Mouse (Mus musculus): Measurements from ENCODE around the gene Dnase1l1. TPM values are rescaled to one million over a fixed set of nuclear protein-coding genes. Genes with fewer than 3 reads are reported as not detected.

Dnase1l1 gene
- 14.7 TPM for polyA plus RNA-seq (2014; fragmentation: Illumina TruSeq; extraction: RNeasy Lipid Tissue Mini Kit (QIAGEN cat#74804))

DNA sequence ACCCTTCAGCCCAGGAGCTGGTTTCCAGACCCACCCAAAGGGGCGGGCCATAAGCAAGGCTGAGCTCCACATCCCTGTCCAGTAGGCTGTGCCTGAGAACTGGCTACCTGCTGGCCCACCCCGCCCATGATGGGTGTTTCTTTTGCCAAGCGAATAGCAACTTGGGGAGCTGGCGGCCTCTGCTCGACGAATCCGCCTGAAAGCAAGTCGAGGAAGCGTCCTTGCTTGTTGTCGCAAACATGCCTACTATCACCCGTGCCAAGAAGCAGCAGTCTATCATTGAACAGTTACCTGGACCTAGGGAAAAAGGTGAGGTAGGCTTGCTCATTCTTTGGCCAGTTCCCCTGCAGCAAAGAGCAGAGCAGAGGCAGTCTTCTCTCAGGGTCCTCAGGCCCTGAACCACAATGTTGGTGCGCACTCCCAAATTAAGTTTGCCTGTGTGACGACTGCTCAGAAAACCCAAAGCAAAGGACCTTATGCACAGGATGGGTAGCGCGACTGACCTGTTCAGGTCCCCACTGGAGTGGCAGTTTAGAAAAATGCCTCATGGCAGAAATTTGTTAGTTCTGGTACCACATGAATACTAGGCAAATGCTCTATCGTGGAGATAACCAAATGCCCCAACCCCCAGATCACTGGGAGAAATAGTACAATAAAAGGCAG is at the start of gene Dnase1l1, which contains the start of gene Taz:
Dnase1l1 (minus strand) TSS at position 606 of the 663 bp plus-strand sequence.
Taz (plus strand) TSS at position 181 of the 663 bp plus-strand sequence.

DNA sequence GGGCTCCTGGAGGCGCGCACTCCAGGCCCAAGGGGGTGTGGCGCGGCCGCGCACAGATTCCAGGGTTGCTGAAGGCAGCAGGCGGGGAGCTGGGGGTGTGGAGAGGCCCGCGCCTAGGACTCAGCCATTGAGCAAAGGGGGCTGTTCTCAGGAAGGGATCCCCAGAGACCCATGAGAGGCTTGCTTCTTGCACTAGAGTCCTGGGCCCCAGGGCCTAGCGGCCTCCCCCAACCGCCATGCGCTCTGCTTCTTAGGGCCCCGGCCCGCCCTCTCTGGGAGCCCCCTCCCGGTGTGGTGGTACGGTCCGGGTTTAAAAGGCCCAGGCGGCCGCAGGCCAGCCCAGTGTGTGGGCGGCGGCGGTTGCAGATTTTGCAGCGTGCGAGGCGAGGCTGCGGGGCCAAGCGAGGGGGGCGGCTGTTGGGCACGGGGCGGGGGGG is 46.6 kb upstream of the Dnase1l1 start, which contains the start of gene Plxna3:
Plxna3 (plus strand) TSS at position 342 of the 437 bp plus-strand sequence.

DNA sequence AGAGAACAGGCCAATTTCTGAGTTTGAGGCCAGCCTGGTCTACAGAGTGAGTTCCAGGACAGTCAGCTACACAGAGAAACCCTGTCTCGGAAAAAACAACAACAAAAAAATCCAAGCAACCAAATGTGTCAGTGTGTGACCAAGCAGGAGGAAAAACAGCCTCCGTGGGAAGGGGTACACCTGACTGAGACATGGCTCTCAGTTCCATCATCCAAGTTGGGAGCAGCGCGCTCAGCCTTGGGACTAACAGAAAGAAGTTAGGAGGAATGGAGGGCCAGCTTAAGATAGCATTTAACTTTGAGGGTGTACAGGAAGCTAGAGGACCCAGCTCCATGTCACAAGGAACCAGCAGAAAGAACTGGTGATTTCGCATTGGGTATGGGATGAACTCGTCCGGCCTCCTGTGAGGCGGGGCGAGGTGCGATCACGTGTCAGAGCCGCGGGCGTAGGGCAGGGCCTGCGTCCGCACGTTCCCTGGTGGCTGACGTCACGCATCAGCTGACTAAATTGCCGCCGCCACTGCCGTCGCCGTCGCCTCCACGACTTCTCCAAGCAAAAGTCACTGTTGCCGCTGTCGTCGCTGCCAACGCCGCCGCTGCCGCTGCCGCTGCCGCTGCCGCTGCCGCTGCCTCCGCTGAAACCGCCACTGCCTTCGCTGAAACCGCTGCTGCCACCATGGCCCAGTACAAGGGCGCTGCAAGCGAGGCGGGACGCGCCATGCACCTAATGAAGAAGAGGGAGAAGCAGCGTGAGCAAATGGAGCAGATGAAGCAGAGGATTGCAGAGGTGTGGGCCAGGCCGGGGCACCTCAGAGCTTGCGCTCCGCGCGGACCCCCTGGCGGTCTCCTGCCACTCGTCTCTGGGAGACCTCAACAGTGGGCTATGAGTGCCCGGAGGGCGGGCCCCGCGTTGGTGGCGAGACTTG is 30.7 kb upstream of the Dnase1l1 start, which contains the start of gene Fam50a:
Fam50a (plus strand) TSS at position 494 of the 925 bp plus-strand sequence.

DNA sequence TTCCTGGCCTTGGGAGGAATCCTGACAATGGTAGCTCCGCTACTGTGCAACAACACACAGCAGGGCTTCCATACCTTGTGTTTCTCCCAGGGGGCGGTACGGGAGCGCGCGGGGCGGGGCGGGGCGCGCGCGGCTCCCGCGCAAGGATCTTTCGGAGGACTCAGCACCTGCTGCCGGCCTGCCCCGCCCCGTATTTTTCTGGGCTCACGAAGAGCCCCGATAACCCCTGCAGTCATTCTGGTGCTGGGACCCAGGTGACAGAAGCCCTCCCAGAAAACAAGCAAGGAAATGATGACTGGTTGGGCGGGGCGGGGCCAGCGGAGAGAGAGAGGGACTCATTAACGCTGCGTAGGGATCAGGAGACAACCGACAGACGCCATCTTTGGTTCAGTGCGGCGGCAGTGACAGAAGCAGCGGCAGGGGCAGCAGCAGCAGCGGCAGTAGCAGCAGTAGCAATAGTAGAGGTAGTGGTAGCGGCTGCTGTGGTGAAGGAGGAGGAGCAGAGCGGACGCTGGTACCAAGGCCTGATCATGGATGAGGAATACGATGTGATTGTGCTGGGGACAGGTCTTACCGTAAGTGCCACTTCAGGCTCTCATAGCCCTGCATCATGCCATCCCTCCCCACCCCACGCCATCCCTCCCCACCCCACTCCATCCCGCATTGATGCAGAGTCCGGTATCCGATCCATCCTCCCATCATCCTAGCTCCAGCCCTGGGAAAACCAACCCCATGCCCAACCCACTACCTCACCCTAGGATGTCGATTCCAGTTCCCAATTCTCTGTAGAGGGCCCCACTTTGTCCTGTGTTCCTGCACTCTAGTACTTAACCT is 22.9 kb upstream of the Dnase1l1 start, which contains the start of gene Gdi1:
Gdi1 (plus strand) TSS at position 132 of the 834 bp plus-strand sequence.

GRCm38 (mm10) chrX:74296538-74297448 is 14.7 kb upstream of the Dnase1l1 start, which contains the start of gene Atp6ap1:
TSS of gene Atp6ap1 (plus strand) at chrX:74297097.

DNA sequence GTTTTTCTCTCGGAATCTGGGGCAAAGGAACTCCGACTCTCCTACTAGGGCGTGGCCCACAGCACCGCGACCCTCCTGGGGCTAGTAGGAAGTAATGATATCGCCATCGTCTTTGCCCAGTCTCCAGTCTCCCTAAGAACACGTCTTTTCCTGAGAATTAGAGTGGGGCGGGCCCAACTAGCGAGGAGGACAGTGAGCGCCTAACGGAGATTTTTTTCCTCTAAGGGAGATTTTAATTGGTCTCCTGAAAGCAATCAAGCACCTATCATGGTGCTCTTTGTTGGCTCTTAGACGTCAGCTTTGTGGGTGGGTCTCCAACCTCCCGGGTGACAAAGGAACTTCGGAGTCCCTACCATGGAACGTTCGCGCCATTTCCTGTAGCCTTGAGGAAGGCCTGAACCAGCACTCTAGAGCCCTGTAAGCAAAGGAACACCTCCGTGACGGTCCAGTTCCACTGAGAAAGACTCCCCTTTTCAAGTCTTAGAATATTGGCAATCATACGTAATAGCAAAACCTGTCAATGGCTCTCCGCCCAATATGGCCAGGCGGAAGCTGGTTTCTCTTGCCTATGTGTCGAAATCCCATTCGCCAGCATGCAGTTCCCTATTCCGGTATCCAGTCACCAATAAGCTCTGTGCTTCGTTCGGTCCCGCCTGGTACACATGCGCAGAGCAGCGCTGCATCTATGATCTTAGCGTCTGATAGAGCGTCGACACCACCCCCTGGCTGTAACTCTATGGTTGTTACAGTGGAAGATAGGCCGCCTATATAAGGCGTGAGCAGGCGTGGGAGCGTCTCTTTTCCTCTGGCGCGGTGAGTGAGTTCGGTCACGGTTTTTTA is 11.9 kb downstream of the Dnase1l1 start, which contains the start of gene Rpl10:
Rpl10 (plus strand) TSS at position 751 of the 840 bp plus-strand sequence.

GRCm38 (mm10) chrX:74254153-74254887 is 27.8 kb downstream of the Dnase1l1 start, which contains the start of gene Emd:
TSS of gene Emd (plus strand) at chrX:74254687.

DNA sequence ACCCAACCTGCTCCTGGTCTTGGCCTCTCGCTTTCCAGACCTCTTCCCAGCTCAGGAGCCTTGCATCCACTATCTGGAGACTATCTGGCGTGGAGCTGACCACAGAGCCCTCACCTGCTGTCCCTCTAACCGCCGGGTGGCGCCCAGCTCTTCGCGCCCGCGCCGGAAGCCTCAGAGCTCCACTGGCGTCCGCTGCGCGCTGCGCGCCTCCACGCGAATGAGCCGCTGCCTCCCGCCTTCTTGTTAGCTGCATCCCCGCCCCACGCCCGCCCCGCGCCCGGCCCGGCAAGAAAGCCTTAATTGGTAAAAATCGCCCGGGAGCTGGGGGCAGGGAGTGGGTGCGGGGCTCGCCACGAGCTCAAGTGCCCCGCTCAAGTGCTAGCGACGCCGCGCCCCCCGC is 32.5 kb downstream of the Dnase1l1 start, which contains the start of gene Flna:
Flna (minus strand) TSS at position 206 of the 400 bp plus-strand sequence.

Other genes with a start within 250 kb of the Dnase1l1 start
- gene Opn1mw, start 154.9 kb downstream of the Dnase1l1 start, polyA plus RNA-seq (2014; fragmentation: Illumina TruSeq; extraction: RNeasy Lipid Tissue Mini Kit (QIAGEN cat#74804)) = not detected
- gene Mecp2, start 147.0 kb downstream of the Dnase1l1 start, polyA plus RNA-seq (2014; fragmentation: Illumina TruSeq; extraction: RNeasy Lipid Tissue Mini Kit (QIAGEN cat#74804)) = 39.6 TPM
- gene Tex28, start 114.5 kb downstream of the Dnase1l1 start, polyA plus RNA-seq (2014; fragmentation: Illumina TruSeq; extraction: RNeasy Lipid Tissue Mini Kit (QIAGEN cat#74804)) = not detected
- gene Tktl1, start 105.1 kb downstream of the Dnase1l1 start, polyA plus RNA-seq (2014; fragmentation: Illumina TruSeq; extraction: RNeasy Lipid Tissue Mini Kit (QIAGEN cat#74804)) = 0.17 TPM
- 89.3 TPM for gene Flna, start 32.5 kb downstream of the Dnase1l1 start, polyA plus RNA-seq (2014; fragmentation: Illumina TruSeq; extraction: RNeasy Lipid Tissue Mini Kit (QIAGEN cat#74804))
- 140 TPM for gene Emd, start 27.6 kb downstream of the Dnase1l1 start, polyA plus RNA-seq (2014; fragmentation: Illumina TruSeq; extraction: RNeasy Lipid Tissue Mini Kit (QIAGEN cat#74804))
- gene Rpl10, start 11.5 kb downstream of the Dnase1l1 start, polyA plus RNA-seq (2014; fragmentation: Illumina TruSeq; extraction: RNeasy Lipid Tissue Mini Kit (QIAGEN cat#74804)) = 1,805 TPM
- gene Taz, start 425 bp downstream of the Dnase1l1 start, polyA plus RNA-seq (2014; fragmentation: Illumina TruSeq; extraction: RNeasy Lipid Tissue Mini Kit (QIAGEN cat#74804)) = 21.2 TPM
- gene Atp6ap1, start 14.8 kb upstream of the Dnase1l1 start, polyA plus RNA-seq (2014; fragmentation: Illumina TruSeq; extraction: RNeasy Lipid Tissue Mini Kit (QIAGEN cat#74804)) = 172 TPM
- 102 TPM for gene Gdi1, start 22.7 kb upstream of the Dnase1l1 start, polyA plus RNA-seq (2014; fragmentation: Illumina TruSeq; extraction: RNeasy Lipid Tissue Mini Kit (QIAGEN cat#74804))
- gene Fam50a, start 30.7 kb upstream of the Dnase1l1 start, polyA plus RNA-seq (2014; fragmentation: Illumina TruSeq; extraction: RNeasy Lipid Tissue Mini Kit (QIAGEN cat#74804)) = 17.0 TPM
- 1.8 TPM for gene Plxna3, start 46.7 kb upstream of the Dnase1l1 start, polyA plus RNA-seq (2014; fragmentation: Illumina TruSeq; extraction: RNeasy Lipid Tissue Mini Kit (QIAGEN cat#74804))
- gene Lage3, start 71.3 kb upstream of the Dnase1l1 start, polyA plus RNA-seq (2014; fragmentation: Illumina TruSeq; extraction: RNeasy Lipid Tissue Mini Kit (QIAGEN cat#74804)) = 13.9 TPM
- gene Ubl4a, start 90.9 kb upstream of the Dnase1l1 start, polyA plus RNA-seq (2014; fragmentation: Illumina TruSeq; extraction: RNeasy Lipid Tissue Mini Kit (QIAGEN cat#74804)) = 44.0 TPM
- 11.3 TPM for gene Slc10a3, start 91.0 kb upstream of the Dnase1l1 start, polyA plus RNA-seq (2014; fragmentation: Illumina TruSeq; extraction: RNeasy Lipid Tissue Mini Kit (QIAGEN cat#74804))
- 9.9 TPM for gene Fam3a, start 110.9 kb upstream of the Dnase1l1 start, polyA plus RNA-seq (2014; fragmentation: Illumina TruSeq; extraction: RNeasy Lipid Tissue Mini Kit (QIAGEN cat#74804))
- 40.7 TPM for gene Ikbkg, start 111.0 kb upstream of the Dnase1l1 start, polyA plus RNA-seq (2014; fragmentation: Illumina TruSeq; extraction: RNeasy Lipid Tissue Mini Kit (QIAGEN cat#74804))
- gene G6pdx, start 146.9 kb upstream of the Dnase1l1 start, polyA plus RNA-seq (2014; fragmentation: Illumina TruSeq; extraction: RNeasy Lipid Tissue Mini Kit (QIAGEN cat#74804)) = 19.3 TPM
- not detected for gene Gm6880, start 199.1 kb upstream of the Dnase1l1 start, polyA plus RNA-seq (2014; fragmentation: Illumina TruSeq; extraction: RNeasy Lipid Tissue Mini Kit (QIAGEN cat#74804))

Measured in ovary, adult 10 weeks (tissue).